Mouse (Mus musculus) embryo, embryonic 11 days (tissue): ENCODE data around the gene Rhcg.

ENCODE experiments used
- DNase-seq: peaks from one replicate; pipeline ENCODE4 v3.0.0-alpha.2; 2015

Rhcg gene

GRCm38 (mm10) chr7:79548893-79549555 lies 68.4 kb downstream of the Rhcg start:
- peak; percentile 42 for DNase-seq

- DNase-seq, result peak; percentile 89
Observed at GRCm38 (mm10) chr7:79547092-79547491, 70.4 kb downstream of the Rhcg start.

- no peak for DNase-seq
Observed at GRCm38 (mm10) chr7:79545066-79545400, 72.4 kb downstream of the Rhcg start.

GRCm38 (mm10) chr7:79544281-79545065 lies 73.0 kb downstream of the Rhcg start:
- DNase-seq, result peak; percentile 67
